Mouse (Mus musculus): ENCODE measurements around the gene Satb2. TPM values are rescaled to one million over a fixed set of nuclear protein-coding genes. Genes with fewer than 3 reads are reported as not detected.

The Satb2 gene
- total RNA-seq, 2 experiments from 2014 or later: 117 to 138 TPM

GRCm38 (mm10) chr1:56955055-56955738 lies 23.3 kb downstream of the Satb2 start:
- DNase-seq (ENCODE audit: extremely low spot score in 1 of 2, low spot score in 2 of 2): no peak
- intact Hi-C loops (cut with DNase I): no loop called here

GRCm38 (mm10) chr1:56953538-56953937 lies 24.9 kb downstream of the Satb2 start:
- intact Hi-C loops (cut with DNase I): no loop called here
- DNase-seq (ENCODE audit: extremely low spot score in 1 of 2, low spot score in 2 of 2): no peak

DNA sequence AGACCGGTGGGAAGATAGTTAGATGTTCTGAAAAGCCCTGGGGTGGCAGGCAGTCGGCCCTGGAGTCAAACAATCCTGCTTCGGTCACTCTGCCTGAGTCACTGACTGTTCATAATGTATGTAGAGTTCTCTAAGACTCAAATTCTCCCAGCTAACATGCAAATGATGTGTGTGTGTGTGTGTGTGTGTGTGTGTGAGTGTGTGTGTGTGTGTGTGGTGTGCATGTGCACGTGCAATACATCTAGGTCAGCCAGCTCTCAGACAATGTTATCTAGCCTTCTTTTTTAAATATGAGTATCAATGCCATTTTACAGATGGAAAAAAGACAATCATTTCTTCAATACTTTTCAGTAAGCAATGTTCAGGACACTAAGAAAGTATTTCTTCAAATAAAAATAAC lies 26.5 kb downstream of the Satb2 start:
- DNase-seq (ENCODE audit: extremely low spot score in 1 of 2, low spot score in 2 of 2): no peak
- intact Hi-C loops (cut with DNase I): no loop called here

DNA sequence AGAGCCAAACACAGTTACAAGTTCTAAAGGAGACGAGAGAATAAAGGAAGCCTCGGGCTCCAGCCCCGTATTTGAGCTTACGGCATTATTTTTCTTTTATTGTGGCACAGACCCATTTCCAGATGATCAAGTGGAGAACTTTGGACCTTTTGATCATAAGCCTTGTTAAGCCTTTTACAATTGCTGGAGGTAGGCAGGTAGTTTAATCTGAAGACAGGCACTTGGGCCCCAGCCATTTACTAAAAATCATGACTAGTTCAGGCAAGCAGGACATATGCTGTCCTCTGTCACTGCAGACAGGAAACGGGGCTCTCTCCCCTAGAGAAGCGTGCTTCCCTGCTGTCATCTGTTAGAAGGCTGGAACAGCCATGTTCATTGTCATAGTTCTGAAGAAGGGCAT lies 26.9 kb downstream of the Satb2 start:
- DNase-seq (ENCODE audit: extremely low spot score in 1 of 2, low spot score in 2 of 2): no peak
- intact Hi-C loops (cut with DNase I): no loop called here

DNA sequence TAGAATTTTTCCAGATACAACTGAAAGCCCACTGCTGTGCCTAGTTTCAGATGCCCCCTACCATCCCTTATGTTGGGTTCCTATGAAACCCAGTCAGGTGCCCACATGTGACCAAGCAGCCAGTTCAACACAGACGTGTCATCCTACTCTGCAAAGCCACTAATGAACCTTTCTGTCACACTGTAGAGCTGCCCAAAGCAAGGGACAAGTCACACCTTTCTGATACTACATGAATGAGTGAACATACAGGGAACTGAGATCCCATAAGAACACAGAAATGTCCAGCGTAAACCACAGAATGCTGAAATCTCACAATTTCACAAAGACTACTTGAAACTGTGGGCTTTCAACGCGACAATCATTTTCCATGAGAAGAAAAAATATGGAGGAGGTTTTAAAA lies 39.0 kb downstream of the Satb2 start:
- no peak for DNase-seq (ENCODE audit: extremely low spot score in 1 of 2, low spot score in 2 of 2)
- intact Hi-C loops (cut with DNase I): no loop called here

GRCm38 (mm10) chr1:56938432-56938831 lies 40.0 kb downstream of the Satb2 start:
- intact Hi-C loops (cut with DNase I): no loop called here
- DNase-seq (ENCODE audit: extremely low spot score in 1 of 2, low spot score in 2 of 2): no peak

DNA sequence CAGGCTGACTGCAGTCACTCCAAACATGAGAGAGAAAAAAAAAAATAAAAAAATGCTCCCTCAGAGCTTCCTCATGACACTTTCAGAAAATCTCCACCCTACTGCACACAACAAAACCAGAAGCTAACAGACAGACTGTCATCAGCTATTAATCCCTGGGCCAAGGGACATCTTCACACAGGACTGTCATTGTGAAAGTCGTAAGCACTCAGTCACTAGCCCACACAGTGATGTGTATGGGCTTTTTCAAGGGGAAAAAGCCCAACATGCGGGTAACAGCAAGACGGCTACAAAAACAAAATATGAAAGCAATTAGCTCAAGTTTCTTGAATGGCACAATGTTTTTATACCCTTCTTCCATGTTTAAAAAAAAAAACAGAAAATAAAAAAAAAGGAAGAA lies 41.9 kb downstream of the Satb2 start:
- no peak for DNase-seq (ENCODE audit: extremely low spot score in 1 of 2, low spot score in 2 of 2)
- intact Hi-C loops (cut with DNase I): no loop called here

DNA sequence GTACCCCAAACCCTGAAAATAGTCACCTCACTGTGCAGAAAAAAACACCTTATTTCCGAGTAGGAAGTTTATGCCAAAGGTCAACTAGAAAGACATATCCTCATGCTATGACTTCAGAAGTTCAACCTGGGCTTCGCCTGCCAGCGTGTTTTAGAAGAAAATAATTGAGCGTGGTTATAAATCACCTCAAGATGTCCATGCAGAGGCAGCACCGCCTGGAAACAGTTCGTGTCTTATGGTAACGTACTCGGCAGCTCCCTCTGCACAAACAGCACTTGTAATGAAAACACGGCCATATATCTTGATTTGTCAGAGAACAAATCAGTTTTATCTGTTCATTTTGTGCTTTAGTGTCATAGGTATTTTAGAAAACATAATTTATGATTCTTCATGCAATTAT lies 44.6 kb downstream of the Satb2 start:
- intact Hi-C loops (cut with DNase I): no loop called here

GRCm38 (mm10) chr1:56930096-56930495 lies 48.4 kb downstream of the Satb2 start:
- intact Hi-C loops (cut with DNase I): no loop called here

More for the DNA sequence above, 44.6 kb downstream of the Satb2 start:
- no peak for DNase-seq (ENCODE audit: extremely low spot score in 1 of 2, low spot score in 2 of 2)

DNA sequence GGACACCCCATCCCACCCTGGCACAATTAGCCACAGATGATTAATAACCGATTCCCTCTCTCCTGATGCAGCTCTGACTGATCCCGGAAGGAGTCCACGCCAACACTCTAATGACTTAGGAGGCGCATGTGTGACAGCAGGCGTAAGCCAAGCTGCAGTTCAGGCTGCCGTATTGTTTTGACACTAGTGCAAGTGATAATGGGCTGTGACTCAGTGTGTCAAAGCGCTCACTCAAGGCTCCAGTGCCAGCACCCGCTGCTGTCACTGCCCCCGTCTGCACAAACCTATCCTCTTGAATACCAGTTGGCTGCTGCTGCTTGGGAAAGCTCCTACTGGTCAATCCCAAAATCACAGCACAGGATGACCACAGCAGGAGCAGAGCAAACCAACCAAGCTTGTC lies 49.7 kb downstream of the Satb2 start:
- no peak for DNase-seq (ENCODE audit: extremely low spot score in 1 of 2, low spot score in 2 of 2)
- intact Hi-C loops (cut with DNase I): no loop called here

More at GRCm38 (mm10) chr1:56930096-56930495, 48.4 kb downstream of the Satb2 start:
- no peak for DNase-seq (ENCODE audit: extremely low spot score in 1 of 2, low spot score in 2 of 2)

DNA sequence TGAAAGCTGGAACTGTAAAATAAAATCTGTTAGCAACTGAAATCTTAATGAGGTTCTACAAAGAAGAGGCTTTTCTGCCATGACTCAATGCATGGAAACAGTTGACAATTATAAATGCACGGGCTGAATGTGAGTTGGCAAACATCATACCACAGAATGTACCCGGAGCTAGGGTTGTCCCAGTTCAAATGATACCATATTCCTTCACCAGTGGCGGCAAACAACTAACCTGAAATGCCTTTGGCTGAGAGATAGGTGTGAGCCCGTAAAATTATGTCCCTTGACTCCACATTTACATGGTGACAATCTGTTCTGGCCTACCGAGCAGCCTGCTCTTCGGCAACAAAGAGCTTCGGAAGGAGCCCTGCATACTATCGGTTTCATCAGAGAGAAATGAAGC lies 58.0 kb downstream of the Satb2 start:
- intact Hi-C loops (cut with DNase I): no loop called here
- no peak for DNase-seq (ENCODE audit: extremely low spot score in 1 of 2, low spot score in 2 of 2)

DNA sequence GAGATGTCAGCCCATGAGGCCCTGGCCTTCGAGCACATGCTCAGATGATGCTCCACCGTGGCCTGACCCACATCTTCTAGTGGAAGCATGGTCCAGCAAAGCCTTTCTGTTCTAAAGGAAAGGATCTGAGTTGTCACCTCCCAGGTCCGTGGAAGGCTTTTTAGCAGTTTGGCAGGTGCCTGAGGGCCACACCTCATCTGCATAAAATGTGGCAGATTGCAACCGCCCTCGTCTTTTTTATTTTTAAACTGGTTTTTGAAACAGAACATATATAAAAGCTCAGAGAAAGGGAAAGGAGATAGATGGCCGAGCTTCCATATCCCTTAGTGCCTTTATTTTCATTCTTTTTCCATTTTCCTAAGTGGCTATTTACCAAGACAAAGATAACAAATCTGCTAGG lies 64.2 kb downstream of the Satb2 start:
- no peak for DNase-seq (ENCODE audit: extremely low spot score in 1 of 2, low spot score in 2 of 2)
- intact Hi-C loops (cut with DNase I): no loop called here

DNA sequence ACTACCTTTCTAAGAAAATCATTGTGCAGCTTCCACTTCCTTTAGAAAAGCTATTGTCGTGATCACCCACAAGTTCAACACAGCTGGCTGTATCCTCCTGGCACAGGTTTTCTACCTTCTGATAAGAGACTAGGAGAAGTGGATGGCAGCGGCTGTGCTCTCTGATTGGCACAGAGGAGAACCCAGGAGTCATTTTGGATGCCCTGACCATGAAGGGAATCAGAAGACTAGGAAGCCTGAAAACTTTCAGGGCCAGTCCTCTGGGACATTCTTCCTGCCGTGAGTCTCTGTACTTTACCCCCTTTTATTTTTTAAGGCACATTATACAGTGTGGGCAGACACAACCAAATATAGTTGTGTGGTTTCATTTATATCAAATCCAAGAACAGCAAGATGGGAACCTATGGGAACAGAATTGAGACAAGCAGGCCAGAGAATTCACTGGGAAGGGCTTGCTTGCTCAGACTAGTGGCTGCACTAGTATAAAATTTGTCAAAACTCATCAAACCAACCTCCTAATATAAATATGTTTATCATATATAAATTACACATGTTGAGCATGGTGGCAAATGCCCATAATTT lies 77.7 kb downstream of the Satb2 start:
- intact Hi-C loops (cut with DNase I): no loop called here
- no peak for DNase-seq (ENCODE audit: extremely low spot score in 1 of 2, low spot score in 2 of 2)

- DNase-seq (ENCODE audit: extremely low spot score in 1 of 2, low spot score in 2 of 2): peak in 1 of 2 experiments; percentile 57
- intact Hi-C loops (cut with DNase I): no loop called here
These were observed 78.3 kb downstream of the Satb2 start for GRCm38 (mm10) chr1:56900187-56900586.

- intact Hi-C loops (cut with DNase I): no loop called here
These were observed 79.6 kb downstream of the Satb2 start for GRCm38 (mm10) chr1:56898606-56899396.

GRCm38 (mm10) chr1:56897492-56898180 lies 80.8 kb downstream of the Satb2 start:
- intact Hi-C loops (cut with DNase I): no loop called here

More at GRCm38 (mm10) chr1:56898606-56899396, 79.6 kb downstream of the Satb2 start:
- DNase-seq (ENCODE audit: extremely low spot score in 1 of 2, low spot score in 2 of 2): no peak

GRCm38 (mm10) chr1:56896670-56897069 lies 81.8 kb downstream of the Satb2 start:
- intact Hi-C loops (cut with DNase I): no loop called here
- DNase-seq (ENCODE audit: extremely low spot score in 1 of 2, low spot score in 2 of 2): no peak

More at GRCm38 (mm10) chr1:56897492-56898180, 80.8 kb downstream of the Satb2 start:
- DNase-seq (ENCODE audit: extremely low spot score in 1 of 2, low spot score in 2 of 2): no peak

DNA sequence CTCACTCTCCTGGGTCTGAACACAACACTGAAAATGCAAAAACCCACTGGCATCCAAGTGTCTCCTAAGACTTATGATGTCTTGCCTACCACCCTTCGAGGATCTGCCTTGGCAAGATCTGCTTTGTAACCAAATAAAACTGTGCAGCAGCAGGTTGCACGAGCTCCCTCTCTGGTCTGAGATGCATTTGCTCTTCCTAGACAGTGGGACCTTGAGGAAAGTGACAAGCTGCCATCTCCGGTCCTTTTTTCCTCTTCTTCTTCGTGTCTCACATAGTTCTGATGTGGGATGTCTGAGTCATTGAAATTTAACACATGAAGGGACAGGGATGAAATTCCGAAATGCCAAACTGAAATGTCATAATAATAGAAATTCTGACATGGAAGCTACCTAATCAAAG lies 85.7 kb downstream of the Satb2 start:
- DNase-seq (ENCODE audit: extremely low spot score in 1 of 2, low spot score in 2 of 2): no peak
- intact Hi-C loops (cut with DNase I): no loop called here

GRCm38 (mm10) chr1:56888939-56889338 lies 89.5 kb downstream of the Satb2 start:
- no peak for DNase-seq (ENCODE audit: extremely low spot score in 1 of 2, low spot score in 2 of 2)
- intact Hi-C loops (cut with DNase I): no loop called here

Data from left cerebral cortex, postnatal 10 days (tissue).